Mouse (Mus musculus) inflammation-experienced regulatory T-cells, adult 6 months (primary cell): ENCODE data around the gene Rab3gap2. TPM values are rescaled to one million over a fixed set of nuclear protein-coding genes. Genes with fewer than 3 reads are reported as not detected.
"Not testable (repeated sequence)": the region's sequence is repeated elsewhere in the genome, so short reads cannot be mapped to it uniquely, and the experiment has no call there.

Source experiments
- ATAC-seq: one replicate; pipeline ENCODE4 v1.8.0; 2017
- polyA plus RNA-seq, 3 experiments: library from polyadenylated mRNA; unstranded; fragments of 100-300 nt; shearing (Covaris generic); gene quantifications; one replicate each; pipeline ENCODE4 v1.2.1; 2017

The Rab3gap2 gene
- polyA plus RNA-seq, 3 experiments from 2014 or later, result 12.7 to 16.1 (median 15.8) TPM

DNA sequence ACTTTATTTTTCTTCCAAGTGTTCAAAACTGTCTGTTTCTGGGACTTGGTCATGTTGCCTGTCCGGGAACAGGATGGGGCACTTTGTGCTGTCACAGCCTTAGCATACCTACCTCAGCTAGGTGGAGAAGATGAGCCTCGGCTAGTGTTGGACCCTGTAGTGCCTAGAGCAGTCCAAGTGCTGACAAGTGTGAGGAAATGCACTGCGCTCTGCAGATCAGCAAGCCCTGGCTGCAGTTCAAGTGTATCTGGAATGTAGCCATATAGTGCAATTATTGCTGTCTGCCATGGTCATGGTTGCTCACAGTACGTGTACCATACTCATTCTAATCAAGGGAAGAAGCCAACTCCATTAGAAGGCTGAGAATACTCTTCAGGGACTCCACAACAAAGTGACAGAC is 80.8 kb downstream of the Rab3gap2 start:
- ATAC-seq, result no peak

DNA sequence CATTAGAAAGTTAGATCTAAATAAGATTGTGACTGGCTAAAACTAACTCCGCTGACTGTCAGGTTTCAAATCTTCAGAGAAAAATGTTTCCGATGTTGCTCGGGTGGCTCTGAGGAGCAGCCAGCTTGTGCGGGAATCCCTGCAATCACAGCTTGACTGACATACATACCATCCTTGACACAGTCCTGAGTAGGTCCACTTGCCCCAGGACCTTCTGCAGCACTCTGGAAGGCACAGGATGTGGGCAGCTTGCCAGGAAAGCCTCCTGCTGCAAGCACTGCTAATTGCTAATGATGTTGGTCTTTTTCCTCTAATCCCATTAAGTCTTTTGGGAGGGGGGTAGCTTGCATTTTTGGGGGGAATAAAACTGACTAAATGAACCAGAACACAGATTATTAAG is 81.3 kb downstream of the Rab3gap2 start:
- ATAC-seq, result no peak

DNA sequence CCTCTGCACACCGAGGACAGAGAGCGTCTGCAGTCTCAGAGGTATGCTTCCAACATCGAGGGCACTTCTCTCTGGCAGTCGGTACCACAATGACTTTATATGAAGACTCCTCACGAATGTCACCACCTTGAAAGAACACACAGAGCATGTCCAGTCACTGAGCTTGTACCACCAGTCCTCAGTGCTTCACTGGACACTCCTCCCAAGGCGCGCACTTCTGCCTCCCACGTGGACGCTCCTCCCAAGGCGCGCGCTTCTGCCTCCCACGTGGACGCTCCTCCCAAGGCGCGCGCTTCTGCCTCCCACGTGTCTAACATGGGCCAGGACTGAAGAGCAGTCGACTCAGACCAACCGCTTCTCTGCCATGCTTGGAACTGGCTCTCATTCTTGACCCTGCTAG is 83.1 kb downstream of the Rab3gap2 start:
- ATAC-seq, result no peak

- ATAC-seq, result no peak
Measured at GRCm38 (mm10) chr1:185289231-185289630, 85.3 kb downstream of the Rab3gap2 start.

- no peak for ATAC-seq
Measured at GRCm38 (mm10) chr1:185291336-185291735, 87.4 kb downstream of the Rab3gap2 start.

DNA sequence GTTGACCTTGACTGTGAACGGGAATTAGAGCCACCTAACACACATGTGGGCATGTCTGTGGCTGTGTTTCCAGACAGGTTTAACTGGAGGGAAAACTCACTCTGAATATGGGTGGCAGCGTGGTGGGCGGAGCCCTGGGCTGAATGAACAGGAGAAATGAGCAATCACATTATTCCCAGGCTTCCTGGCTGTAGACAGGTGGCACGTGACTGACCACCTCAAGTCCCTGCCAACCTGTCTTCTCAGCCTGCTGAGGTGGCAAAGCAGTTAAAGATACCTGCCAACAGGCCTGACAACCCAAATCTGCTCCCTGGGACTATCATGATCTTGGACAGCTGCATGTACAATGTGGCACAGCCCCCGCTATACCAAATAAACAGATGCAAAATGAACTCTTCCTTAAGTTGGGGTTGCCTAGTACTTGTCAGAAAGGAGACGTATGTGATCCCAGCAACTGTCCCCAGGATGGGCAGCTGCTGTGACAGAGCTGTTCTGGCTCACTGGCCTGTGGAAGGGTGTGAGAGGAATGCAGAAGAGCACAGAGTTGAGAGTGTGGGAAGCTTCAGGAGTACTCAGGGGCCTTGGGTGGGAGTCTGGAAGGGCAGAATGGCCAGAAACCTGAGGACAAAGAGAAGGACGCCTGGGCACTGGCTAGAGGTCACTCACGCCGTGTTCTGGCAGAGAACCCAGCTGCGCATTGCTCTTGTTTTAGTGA is 88.9 kb downstream of the Rab3gap2 start:
- ATAC-seq, result no peak

- ATAC-seq, result no peak
Measured at GRCm38 (mm10) chr1:185296850-185297249, 92.9 kb downstream of the Rab3gap2 start.

DNA sequence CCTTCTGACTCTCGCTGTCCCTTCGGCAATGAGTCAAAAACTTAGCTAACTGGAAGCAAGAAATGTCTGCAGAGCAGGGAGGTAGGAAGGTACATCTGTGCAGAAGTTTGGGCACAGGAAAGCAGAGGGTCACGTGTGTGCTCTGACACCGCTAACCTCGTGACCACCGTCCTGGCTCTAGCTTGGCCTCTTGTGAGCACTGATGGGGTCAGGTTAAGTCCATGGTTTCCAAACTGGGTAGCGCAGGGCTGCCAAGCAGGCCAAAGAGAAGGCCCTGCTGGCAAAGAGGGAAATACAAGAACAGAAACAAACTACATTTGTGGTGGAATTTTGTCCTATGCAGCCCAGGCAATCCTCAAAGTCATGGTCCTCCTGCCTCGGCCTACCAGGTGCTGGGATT is 94.6 kb downstream of the Rab3gap2 start:
- ATAC-seq, result no peak

DNA sequence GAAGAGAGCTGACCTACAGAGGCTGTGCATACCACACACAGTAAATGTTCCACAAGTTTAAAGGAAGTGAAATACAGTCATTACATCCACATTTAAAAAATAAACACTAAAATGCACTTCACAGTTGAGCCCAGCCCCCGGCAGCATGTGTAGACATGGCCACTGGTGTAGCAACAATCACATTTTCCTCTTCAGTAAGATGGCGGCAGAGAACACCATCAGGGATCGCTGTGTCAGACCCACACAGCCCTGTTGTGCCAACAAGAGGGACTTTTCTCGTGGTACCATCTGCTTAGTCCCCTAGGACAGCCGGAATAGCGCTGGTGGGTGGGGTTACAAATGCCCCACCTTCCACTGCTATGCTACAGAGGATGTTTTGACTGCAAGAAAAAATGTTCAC is 98.9 kb downstream of the Rab3gap2 start:
- ATAC-seq, result no peak

- no peak for ATAC-seq
Measured at GRCm38 (mm10) chr1:185306836-185307235, 102.9 kb downstream of the Rab3gap2 start.

DNA sequence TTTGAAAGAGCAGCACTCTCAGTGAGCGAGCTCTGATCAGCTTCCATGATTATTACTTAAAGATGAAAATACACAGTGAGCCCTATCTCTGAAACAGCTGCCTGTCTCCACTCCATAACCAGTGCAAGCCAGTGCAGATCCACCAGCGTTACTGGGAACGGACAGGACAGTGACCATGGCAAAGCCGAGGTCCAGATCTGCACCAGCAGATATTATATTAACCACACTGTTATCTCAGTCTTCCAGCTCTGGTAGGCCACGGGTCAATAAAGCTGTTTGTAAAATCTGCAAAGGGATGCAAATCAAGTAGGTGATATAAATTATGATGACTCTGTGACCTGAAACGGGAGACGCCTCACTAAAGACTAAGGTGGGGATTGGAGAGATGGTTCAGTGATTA is 103.7 kb downstream of the Rab3gap2 start:
- no peak for ATAC-seq

GRCm38 (mm10) chr1:185308334-185308733 is 104.4 kb downstream of the Rab3gap2 start:
- no peak for ATAC-seq

GRCm38 (mm10) chr1:185308908-185309307 is 105.0 kb downstream of the Rab3gap2 start:
- ATAC-seq, result no peak

DNA sequence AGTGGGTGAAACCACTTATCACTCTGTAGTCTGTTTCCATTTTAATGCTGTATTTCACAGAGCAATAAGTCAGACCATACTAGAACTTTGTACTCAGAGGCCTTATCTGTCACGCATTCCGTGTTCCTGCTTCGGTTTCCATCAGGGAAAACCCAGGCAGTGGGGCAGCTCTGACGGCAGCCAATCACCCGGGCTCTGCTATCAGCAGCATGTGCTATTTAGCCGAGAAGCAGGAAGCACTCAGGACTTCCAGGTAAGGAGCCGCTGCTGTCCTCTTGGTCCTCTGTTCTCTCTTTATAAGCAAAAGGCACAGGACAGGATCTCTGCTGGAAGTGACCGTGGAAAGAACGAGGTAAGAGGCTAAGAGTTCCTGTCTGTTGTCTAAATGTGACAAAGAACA is 108.0 kb downstream of the Rab3gap2 start:
- no peak for ATAC-seq

DNA sequence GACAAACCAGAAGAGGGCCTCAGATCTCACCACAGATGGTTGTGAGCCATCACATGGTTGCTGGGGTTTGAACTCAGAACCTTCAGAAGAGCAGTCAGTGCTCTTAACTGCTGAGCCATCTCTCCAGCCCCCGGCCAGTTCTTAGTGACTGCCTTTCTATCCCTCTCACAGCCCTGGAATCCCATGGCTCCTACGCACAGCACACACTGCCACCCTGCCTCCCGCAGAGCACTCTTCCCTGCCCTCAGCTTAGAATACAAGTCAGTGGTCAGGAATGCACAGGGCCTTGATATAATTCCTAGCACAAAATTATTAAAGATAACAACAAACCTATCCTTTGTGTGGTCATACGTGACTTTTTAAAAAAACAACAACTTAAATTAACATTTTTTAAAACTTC is 110.6 kb downstream of the Rab3gap2 start:
- no peak for ATAC-seq

GRCm38 (mm10) chr1:185315846-185316568 is 112.1 kb downstream of the Rab3gap2 start:
- ATAC-seq, result no peak

GRCm38 (mm10) chr1:185327754-185328345 is 123.9 kb downstream of the Rab3gap2 start:
- ATAC-seq, result not testable (repeated sequence)

DNA sequence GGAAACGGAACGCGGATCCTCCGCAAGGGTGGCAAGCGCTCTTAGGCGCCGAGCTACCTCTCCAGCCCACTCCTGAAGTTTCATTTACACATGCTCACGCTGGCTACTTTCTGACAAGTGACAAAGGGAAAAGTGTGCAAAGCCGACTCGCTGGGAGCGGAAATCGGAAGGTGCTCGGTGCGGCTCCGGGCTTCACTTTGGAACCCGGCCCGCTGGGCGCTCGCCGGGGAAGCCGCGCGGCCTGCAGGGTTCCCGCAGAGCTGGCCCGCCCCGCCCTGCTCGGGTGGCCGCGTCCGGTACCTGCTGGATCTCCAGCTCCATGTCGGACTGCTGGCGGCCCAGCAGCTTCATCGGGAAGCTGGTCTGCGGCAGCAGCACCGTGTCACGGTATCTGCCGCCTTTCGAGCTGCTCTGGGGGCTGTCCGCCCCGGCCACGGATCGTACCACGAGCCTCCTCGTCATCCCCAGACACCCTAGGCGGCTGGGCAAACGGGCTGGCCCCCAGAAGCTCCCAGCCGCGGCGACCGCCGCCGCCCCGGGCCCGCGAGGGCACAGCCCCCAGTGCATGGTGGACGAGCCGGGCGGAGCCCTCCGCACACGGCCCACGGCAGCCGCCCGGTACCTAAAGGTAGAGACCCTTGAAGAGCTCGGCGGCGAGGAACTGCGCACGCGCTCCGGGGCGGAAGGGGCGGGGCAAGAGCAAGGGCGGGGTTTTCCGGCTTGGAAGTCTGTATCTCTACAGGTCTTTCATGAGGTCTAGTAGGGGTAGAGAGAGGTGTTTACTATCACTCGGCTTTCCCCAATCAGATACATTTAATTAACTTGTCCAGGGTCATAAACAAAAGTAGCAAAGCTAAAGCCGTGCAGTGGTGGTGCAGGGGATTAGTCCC is 125.0 kb downstream of the Rab3gap2 start, which contains the start of gene Iars2:
Gene Iars2, minus strand, starts transcription at position 676 of the 890 bp plus-strand sequence.
- peak; percentile 73 for ATAC-seq

GRCm38 (mm10) chr1:185329851-185330250 is 125.9 kb downstream of the Rab3gap2 start:
- no peak for ATAC-seq

- ATAC-seq, result no peak
Measured at GRCm38 (mm10) chr1:185331364-185331763, 127.4 kb downstream of the Rab3gap2 start.

GRCm38 (mm10) chr1:185331983-185332430 is 128.1 kb downstream of the Rab3gap2 start, which contains the start of gene Bpnt1:
Bpnt1 (plus strand) TSS chr1:185332149.
- peak; percentile 72 for ATAC-seq

DNA sequence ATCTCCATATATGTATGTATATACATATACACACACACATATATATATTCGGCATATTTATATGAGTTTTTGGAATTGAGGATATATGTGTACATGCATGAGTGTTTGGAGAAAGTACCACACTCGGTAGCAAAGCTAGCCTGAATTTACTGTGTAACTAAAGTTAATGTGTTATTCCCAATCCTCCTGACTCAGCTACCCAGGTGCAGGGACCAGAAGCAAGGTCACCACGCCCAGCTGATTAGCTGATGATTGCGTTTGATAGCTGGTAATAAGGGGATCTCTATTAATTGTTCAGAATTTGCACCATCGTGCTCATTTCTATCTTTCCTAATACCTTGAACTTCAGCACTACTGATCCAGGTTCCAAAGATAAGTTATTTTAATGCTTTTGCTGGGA is 129.7 kb downstream of the Rab3gap2 start:
- no peak for ATAC-seq
